Mouse (Mus musculus) adrenal gland, postnatal 4 days (tissue): ENCODE data around the gene Prss42. TPM values are rescaled to one million over a fixed set of nuclear protein-coding genes. Genes with fewer than 3 reads are reported as not detected.

Experiments used
- total RNA-seq, 2 experiments: library from RNA; stranded (reverse); gene quantifications; 2 replicates each; pipeline ENCODE4 v1.2.3; 2021

The Prss42 gene
- total RNA-seq, 2 experiments from 2014 or later = not detected

Other genes starting within 250 kb of the Prss42 start
- 10 to 100 TPM; 16.0 to 17.9 TPM for gene Nradd, start 173.7 kb upstream of the Prss42 start, total RNA-seq
- 10 to 100 TPM in 1 of 2 experiments, 1 to 10 TPM in 1; 8.9 to 11.8 TPM for gene Nbeal2, start 144.0 kb upstream of the Prss42 start, total RNA-seq
- gene Ccdc12, start 141.7 kb upstream of the Prss42 start, total RNA-seq = 10 to 100 TPM; 65.9 to 74.9 TPM
- gene Myl3, start 56.3 kb upstream of the Prss42 start, total RNA-seq = 1 to 10 TPM; 2.9 to 9.8 TPM
- gene Pth1r, start 51.0 kb upstream of the Prss42 start, total RNA-seq = 10 to 100 TPM; 18.0 to 37.9 TPM
- gene Prss44, start 15.8 kb downstream of the Prss42 start, total RNA-seq = not detected
- gene Prss43, start 28.5 kb downstream of the Prss42 start, total RNA-seq = not detected
- not detected for gene Prss45, start 36.4 kb downstream of the Prss42 start, total RNA-seq
- not detected for gene Prss46, start 46.3 kb downstream of the Prss42 start, total RNA-seq
- gene Prss50, start 59.8 kb downstream of the Prss42 start, total RNA-seq = under 1 TPM in 1 of 2 experiments, not detected in 1; 0.34 TPM
- 10 to 100 TPM; 22.0 to 22.5 TPM for gene Als2cl, start 81.7 kb downstream of the Prss42 start, total RNA-seq
- 1 to 10 TPM; 1.9 to 3.5 TPM for gene Tmie, start 81.9 kb downstream of the Prss42 start, total RNA-seq
- not detected for gene Fam240a, start 118.7 kb downstream of the Prss42 start, total RNA-seq
- gene Tdgf1, start 148.0 kb downstream of the Prss42 start, total RNA-seq = under 1 TPM in 1 of 2 experiments, not detected in 1; 0.17 TPM
- gene Lrrc2, start 153.4 kb downstream of the Prss42 start, total RNA-seq = 1 to 10 TPM; 3.8 to 3.9 TPM
- gene Rtp3, start 192.4 kb downstream of the Prss42 start, total RNA-seq = 1 to 10 TPM; 2.1 to 7.6 TPM
- 10 to 100 TPM; 17.6 to 44.5 TPM for gene Ltf, start 221.1 kb downstream of the Prss42 start, total RNA-seq